Mouse (Mus musculus): ENCODE data around the gene Fancc. TPM values are rescaled to one million over a fixed set of nuclear protein-coding genes. Genes with fewer than 3 reads are reported as not detected.
"Not testable (repeated sequence)": the region's sequence is repeated elsewhere in the genome, so short reads cannot be mapped to it uniquely, and the experiment has no call there.

Fancc gene
- polyA plus RNA-seq, 1 experiment = 8.1 TPM

GRCm38 (mm10) chr13:63432759-63433158, 64.3 kb downstream of the Fancc start:
- no peak overlapping the region for H3K4me2 ChIP-seq (ENCODE audit: low read depth)
- no peak overlapping the region for H3ac ChIP-seq (ENCODE audit: control insufficient read depth, insufficient read length)
- H3K4me3 ChIP-seq = no peak overlapping the region
- TF ChIP-seq MYOD1 (IDR thresholded peaks at IDR 0.05; ENCODE audit: control insufficient read depth in 1 of 3, insufficient read length in 2 of 3, low read depth in 2 of 3) = no peak
- TF ChIP-seq USF1 (IDR thresholded peaks at IDR 0.05; ENCODE audit: low read depth) = no peak
- no peak for TF ChIP-seq MYOG (IDR thresholded peaks at IDR 0.05; ENCODE audit: control insufficient read depth in 1 of 3, insufficient read depth in 1 of 3, insufficient read length in 2 of 3, low read depth in 2 of 3)
- TF ChIP-seq TCF12 (IDR thresholded peaks at IDR 0.05; ENCODE audit: insufficient read depth, poor library complexity, severe bottlenecking) = no peak
- TF ChIP-seq SRF (IDR thresholded peaks at IDR 0.05; ENCODE audit: control insufficient read depth, insufficient read length, low read depth) = no peak
- no peak for TF ChIP-seq E2F4 (IDR thresholded peaks at IDR 0.05; ENCODE audit: insufficient read depth)
- no peak for TF ChIP-seq POLR2A (IDR thresholded peaks at IDR 0.05; ENCODE audit: insufficient read length, low read depth)
- no peaks in the 10 kb centered on the region for H3K36me3 ChIP-seq (ENCODE audit: control insufficient read depth, insufficient read depth)
- no peaks in the 10 kb centered on the region for H3K79me2 ChIP-seq (ENCODE audit: control insufficient read depth, insufficient read depth)
- peaks cover 6% of the 10 kb centered on the region for H3K27me3 ChIP-seq (ENCODE audit: control insufficient read depth, insufficient read depth, insufficient read length)

DNA sequence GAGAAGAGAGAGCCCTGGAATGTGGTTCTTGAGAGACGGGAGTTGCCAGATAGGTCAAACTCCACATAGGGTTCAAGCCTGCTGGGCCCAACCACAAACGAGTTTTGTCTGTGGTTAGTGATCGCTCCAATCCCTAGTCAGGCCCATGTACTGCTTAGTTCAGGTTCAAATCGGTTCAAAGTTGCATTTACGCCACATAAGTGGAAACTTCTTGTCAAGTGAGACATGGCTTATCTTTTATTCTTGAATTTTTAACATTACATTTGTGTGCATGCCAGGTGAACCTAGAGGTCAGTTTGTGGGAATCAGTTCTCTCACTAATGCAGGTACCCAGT, 65.3 kb downstream of the Fancc start:
- no peaks in the 10 kb centered on the region for H3K79me2 ChIP-seq (ENCODE audit: control insufficient read depth, insufficient read depth)
- H3K36me3 ChIP-seq (ENCODE audit: control insufficient read depth, insufficient read depth) = no peaks in the 10 kb centered on the region
- peak overlapping the region; percentile 92 for H3ac ChIP-seq (ENCODE audit: control insufficient read depth, insufficient read length)
- H3K27me3 ChIP-seq (ENCODE audit: control insufficient read depth, insufficient read depth, insufficient read length) = peaks cover 6% of the 10 kb centered on the region
- peak overlapping the region; percentile 91 for H3K4me2 ChIP-seq (ENCODE audit: low read depth)
- peak overlapping the region; percentile 47 for H3K4me3 ChIP-seq
- TF ChIP-seq MYOD1 (IDR thresholded peaks at IDR 0.05; ENCODE audit: control insufficient read depth in 1 of 3, insufficient read length in 2 of 3, low read depth in 2 of 3) (no peak), SRF (IDR thresholded peaks at IDR 0.05; ENCODE audit: control insufficient read depth, insufficient read length, low read depth) (no peak), E2F4 (IDR thresholded peaks at IDR 0.05; ENCODE audit: insufficient read depth) (no peak), POLR2AphosphoS2 (IDR thresholded peaks at IDR 0.05; ENCODE audit: insufficient read length, low read depth) (no peak), CEBPB (IDR thresholded peaks at IDR 0.05; ENCODE audit: insufficient read depth, poor library complexity, severe bottlenecking) (no peak), MYOG (IDR thresholded peaks at IDR 0.05; ENCODE audit: control insufficient read depth in 1 of 3, insufficient read depth in 1 of 3, insufficient read length in 2 of 3, low read depth in 2 of 3) (no peak), TCF3 (IDR thresholded peaks at IDR 0.05; ENCODE audit: insufficient read length, low read depth) (no peak), REST (IDR thresholded peaks at IDR 0.05; ENCODE audit: insufficient read depth, insufficient read length) (no peak), POLR2A (IDR thresholded peaks at IDR 0.05; ENCODE audit: insufficient read length, low read depth) (no peak), TCF12 (IDR thresholded peaks at IDR 0.05; ENCODE audit: insufficient read depth, poor library complexity, severe bottlenecking) (no peak), MAX (IDR thresholded peaks at IDR 0.05; ENCODE audit: low read depth) (no peak), USF1 (IDR thresholded peaks at IDR 0.05; ENCODE audit: low read depth) (no peak)

- TF ChIP-seq E2F4 (IDR thresholded peaks at IDR 0.05; ENCODE audit: insufficient read depth) = peak; percentile 83
- TF ChIP-seq POLR2A (IDR thresholded peaks at IDR 0.05; ENCODE audit: insufficient read length, low read depth) = peak; percentile 38
- no peak for TF ChIP-seq REST (IDR thresholded peaks at IDR 0.05; ENCODE audit: insufficient read depth, insufficient read length)
- H3K36me3 ChIP-seq (ENCODE audit: control insufficient read depth, insufficient read depth) = no peaks in the 10 kb centered on the region
- H3K27me3 ChIP-seq (ENCODE audit: control insufficient read depth, insufficient read depth, insufficient read length) = peaks cover 6% of the 10 kb centered on the region
- peak overlapping the region; percentile 47 for H3K4me3 ChIP-seq
- H3K4me2 ChIP-seq (ENCODE audit: low read depth) = peak overlapping the region; percentile 91
- H3ac ChIP-seq (ENCODE audit: control insufficient read depth, insufficient read length) = peak overlapping the region; percentile 92
- H3K79me2 ChIP-seq (ENCODE audit: control insufficient read depth, insufficient read depth) = no peaks in the 10 kb centered on the region
These were observed 65.8 kb downstream of the Fancc start for GRCm38 (mm10) chr13:63431030-63431856.

GRCm38 (mm10) chr13:63430681-63431029, 66.4 kb downstream of the Fancc start:
- Histone ChIP-seq H3K4me3 (peak overlapping the region; percentile 47), H3K79me2 (ENCODE audit: control insufficient read depth, insufficient read depth) (no peaks in the 10 kb centered on the region)
- no peak for TF ChIP-seq USF1 (IDR thresholded peaks at IDR 0.05; ENCODE audit: low read depth)
- TF ChIP-seq MAX (IDR thresholded peaks at IDR 0.05; ENCODE audit: low read depth) = no peak
- TF ChIP-seq POLR2A (IDR thresholded peaks at IDR 0.05; ENCODE audit: insufficient read length, low read depth) = no peak
- no peak for TF ChIP-seq MYOD1 (IDR thresholded peaks at IDR 0.05; ENCODE audit: control insufficient read depth in 1 of 3, insufficient read length in 2 of 3, low read depth in 2 of 3)
- no peak for TF ChIP-seq SRF (IDR thresholded peaks at IDR 0.05; ENCODE audit: control insufficient read depth, insufficient read length, low read depth)
- TF ChIP-seq POLR2AphosphoS2 (IDR thresholded peaks at IDR 0.05; ENCODE audit: insufficient read length, low read depth) = no peak
- TF ChIP-seq REST (IDR thresholded peaks at IDR 0.05; ENCODE audit: insufficient read depth, insufficient read length) = no peak
- TF ChIP-seq MYOG (IDR thresholded peaks at IDR 0.05; ENCODE audit: control insufficient read depth in 1 of 3, insufficient read depth in 1 of 3, insufficient read length in 2 of 3, low read depth in 2 of 3) = no peak

DNA sequence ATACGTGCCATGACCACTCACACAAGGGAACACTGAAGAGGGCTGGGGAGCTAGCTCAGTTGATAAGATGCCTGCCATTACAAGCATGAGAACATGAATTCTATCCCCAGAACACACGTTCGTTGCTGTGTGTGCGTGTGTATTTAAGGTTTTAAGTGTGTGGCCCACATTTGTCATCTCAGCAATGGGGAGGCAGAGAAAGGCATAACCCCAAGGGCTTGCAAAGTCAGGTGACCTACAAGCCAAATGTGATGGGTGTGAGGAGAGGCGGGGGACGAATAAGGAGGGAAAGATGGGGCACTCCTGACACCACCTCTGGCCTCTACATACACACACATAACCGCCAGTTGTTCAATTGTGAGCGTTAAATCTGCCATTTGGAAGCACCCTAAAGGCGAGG, 66.9 kb downstream of the Fancc start:
- Histone ChIP-seq H3ac (ENCODE audit: control insufficient read depth, insufficient read length) (no peak overlapping the region), H3K4me3 (peak overlapping the region; percentile 47), H3K27me3 (ENCODE audit: control insufficient read depth, insufficient read depth, insufficient read length) (peaks cover 6% of the 10 kb centered on the region), H3K4me2 (ENCODE audit: low read depth) (peak overlapping the region; percentile 84), H3K36me3 (ENCODE audit: control insufficient read depth, insufficient read depth) (no peaks in the 10 kb centered on the region), H3K79me2 (ENCODE audit: control insufficient read depth, insufficient read depth) (no peaks in the 10 kb centered on the region)
- no peak for TF ChIP-seq POLR2A (IDR thresholded peaks at IDR 0.05; ENCODE audit: insufficient read length, low read depth)
- no peak for TF ChIP-seq MAX (IDR thresholded peaks at IDR 0.05; ENCODE audit: low read depth)
- TF ChIP-seq MYOD1 (IDR thresholded peaks at IDR 0.05; ENCODE audit: control insufficient read depth in 1 of 3, insufficient read length in 2 of 3, low read depth in 2 of 3) = no peak
- no peak for TF ChIP-seq REST (IDR thresholded peaks at IDR 0.05; ENCODE audit: insufficient read depth, insufficient read length)
- TF ChIP-seq SRF (IDR thresholded peaks at IDR 0.05; ENCODE audit: control insufficient read depth, insufficient read length, low read depth) = no peak
- TF ChIP-seq MYOG (IDR thresholded peaks at IDR 0.05; ENCODE audit: control insufficient read depth in 1 of 3, insufficient read depth in 1 of 3, insufficient read length in 2 of 3, low read depth in 2 of 3) = no peak
- no peak for TF ChIP-seq POLR2AphosphoS2 (IDR thresholded peaks at IDR 0.05; ENCODE audit: insufficient read length, low read depth)
- no peak for TF ChIP-seq TCF3 (IDR thresholded peaks at IDR 0.05; ENCODE audit: insufficient read length, low read depth)
- no peak for TF ChIP-seq TCF12 (IDR thresholded peaks at IDR 0.05; ENCODE audit: insufficient read depth, poor library complexity, severe bottlenecking)
- no peak for TF ChIP-seq E2F4 (IDR thresholded peaks at IDR 0.05; ENCODE audit: insufficient read depth)
- TF ChIP-seq CEBPB (IDR thresholded peaks at IDR 0.05; ENCODE audit: insufficient read depth, poor library complexity, severe bottlenecking) = no peak
- no peak for TF ChIP-seq USF1 (IDR thresholded peaks at IDR 0.05; ENCODE audit: low read depth)

More at GRCm38 (mm10) chr13:63430681-63431029, 66.4 kb downstream of the Fancc start:
- Histone ChIP-seq H3ac (ENCODE audit: control insufficient read depth, insufficient read length) (peak overlapping the region; percentile 92), H3K36me3 (ENCODE audit: control insufficient read depth, insufficient read depth) (no peaks in the 10 kb centered on the region), H3K27me3 (ENCODE audit: control insufficient read depth, insufficient read depth, insufficient read length) (peaks cover 6% of the 10 kb centered on the region), H3K4me2 (ENCODE audit: low read depth) (peak overlapping the region; percentile 84)

GRCm38 (mm10) chr13:63428211-63428610, 68.9 kb downstream of the Fancc start:
- not testable (repeated sequence) for H3K4me3 ChIP-seq; H3K4me2 ChIP-seq (ENCODE audit: low read depth); H3K27me3 ChIP-seq (ENCODE audit: control insufficient read depth, insufficient read depth, insufficient read length); H3K79me2 ChIP-seq (ENCODE audit: control insufficient read depth, insufficient read depth); H3ac ChIP-seq (ENCODE audit: control insufficient read depth, insufficient read length); H3K36me3 ChIP-seq (ENCODE audit: control insufficient read depth, insufficient read depth)

Data from myocyte (in vitro differentiated cells).